Mouse (Mus musculus) right cerebral cortex, adult 18-20 months (tissue): ENCODE measurements around the gene Ak9.

ENCODE experiments used
- DNase-seq: peaks from one replicate; pipeline ENCODE4 v3.0.0; 2022; ENCODE audit warnings: mixed read lengths

Ak9 gene

DNA sequence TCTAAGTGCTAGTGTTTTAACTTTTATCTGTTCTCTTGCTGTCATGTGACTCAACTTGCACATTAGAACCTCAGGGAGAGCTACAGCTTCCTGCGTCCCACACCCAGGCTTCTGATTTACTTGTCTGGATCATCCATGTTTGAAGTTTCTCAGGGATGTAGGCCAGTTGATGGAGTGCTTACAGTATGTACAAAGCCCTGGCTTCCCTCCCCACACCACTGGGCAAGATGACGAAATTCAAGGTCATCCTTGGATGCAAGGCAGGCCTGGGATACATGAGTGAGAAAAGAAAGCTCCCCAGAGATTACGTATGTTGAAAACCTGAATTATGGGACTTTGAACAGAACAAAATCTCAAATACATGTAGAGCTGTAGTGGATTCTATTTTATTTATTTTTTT is 149.0 kb downstream of the Ak9 start:
- DNase-seq = no peak

DNA sequence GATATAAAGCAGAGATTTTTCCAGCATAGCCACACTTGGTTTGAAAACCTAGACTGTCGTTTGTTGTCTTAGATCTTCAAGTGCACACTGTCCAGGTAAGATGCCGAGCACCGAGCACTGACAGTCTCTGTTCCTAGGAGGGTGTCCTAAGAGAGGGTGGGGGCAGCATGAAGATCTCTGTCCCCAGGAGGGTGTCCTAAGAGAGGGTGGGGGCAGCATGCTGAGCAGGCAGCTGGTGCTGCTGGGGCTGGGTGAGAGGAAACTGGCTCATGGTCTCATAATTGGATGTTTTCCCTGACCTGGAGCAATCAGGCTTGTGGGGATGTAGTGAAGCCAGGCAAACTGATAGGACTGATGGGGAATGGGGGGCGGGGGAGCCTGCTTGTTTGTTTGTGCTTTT is 156.2 kb downstream of the Ak9 start:
- no peak for DNase-seq

DNA sequence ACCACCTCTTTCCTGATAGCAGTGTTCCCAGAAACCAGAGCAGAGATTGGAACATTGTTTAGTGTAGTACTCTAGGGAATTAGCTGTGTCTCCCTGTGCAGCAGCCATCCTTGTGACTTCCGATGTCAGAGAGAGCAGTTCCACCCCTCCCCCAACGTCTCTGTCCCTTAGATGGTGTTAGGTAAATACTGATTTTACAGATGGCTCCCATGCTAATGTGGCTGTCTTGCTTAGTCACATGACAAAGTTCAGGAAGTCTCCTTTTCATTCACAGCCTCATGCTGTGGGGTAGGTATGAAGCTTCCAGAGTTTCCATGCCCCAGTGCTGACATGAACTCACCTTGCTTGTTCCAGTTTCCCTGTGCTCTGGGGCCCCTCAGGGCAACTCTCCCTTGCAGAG is 156.7 kb downstream of the Ak9 start:
- no peak for DNase-seq

DNA sequence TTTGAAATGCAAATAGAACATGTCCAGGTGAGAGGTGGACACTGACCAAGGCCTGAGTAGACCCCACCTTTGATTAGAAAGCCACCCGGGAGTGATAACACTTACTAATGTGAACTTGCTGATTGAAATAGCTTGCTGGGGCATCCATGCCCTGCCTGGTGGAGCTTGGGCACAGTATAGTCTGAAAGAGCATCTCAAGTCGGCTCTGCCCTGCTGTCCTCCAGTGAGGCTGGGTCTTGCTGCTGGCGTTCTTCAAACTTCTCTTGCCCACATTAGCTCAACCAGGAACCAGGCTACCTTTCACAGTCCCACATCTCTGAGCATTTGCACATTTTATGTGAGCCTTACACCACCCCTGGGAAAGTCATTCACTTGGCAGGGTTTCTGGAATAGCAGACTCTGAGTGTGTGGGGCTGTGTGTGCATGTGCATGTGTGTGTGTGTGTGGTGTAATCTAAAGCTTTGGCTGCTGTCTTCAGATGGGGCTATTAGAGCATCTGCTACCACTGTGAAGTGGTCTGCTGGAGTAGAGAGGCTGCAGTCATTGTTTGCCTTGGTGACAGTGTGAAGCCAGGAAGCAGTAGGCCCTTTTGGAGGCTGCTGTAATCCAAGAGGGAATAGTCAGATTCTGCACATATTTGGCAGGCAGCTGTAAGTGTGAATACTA is 157.4 kb downstream of the Ak9 start:
- DNase-seq = no peak

DNA sequence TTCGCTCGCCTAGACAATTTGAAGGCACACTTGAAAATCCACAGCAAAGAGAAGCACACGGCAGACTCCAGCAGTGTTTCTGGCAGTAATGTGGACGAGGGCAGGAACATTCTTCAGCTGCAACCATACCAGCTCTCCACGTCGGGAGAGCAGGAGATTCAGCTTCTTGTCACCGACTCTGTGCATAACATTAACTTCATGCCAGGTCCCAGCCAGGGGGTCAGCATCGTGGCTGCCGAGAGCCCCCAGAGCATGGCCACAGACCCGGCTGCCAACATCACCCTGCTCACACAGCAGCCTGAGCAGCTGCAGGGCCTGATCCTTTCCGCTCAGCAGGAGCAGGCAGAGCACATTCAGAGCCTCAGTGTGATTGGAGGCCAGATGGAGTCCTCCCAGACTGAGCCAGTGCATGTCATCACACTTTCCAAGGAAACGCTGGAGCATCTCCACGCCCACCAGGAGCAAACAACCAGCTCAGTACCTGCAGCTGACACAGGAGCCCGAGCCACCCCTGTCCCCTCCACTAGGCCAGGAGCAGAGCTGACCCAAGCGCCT is 160.7 kb downstream of the Ak9 start:
- no peak for DNase-seq

DNA sequence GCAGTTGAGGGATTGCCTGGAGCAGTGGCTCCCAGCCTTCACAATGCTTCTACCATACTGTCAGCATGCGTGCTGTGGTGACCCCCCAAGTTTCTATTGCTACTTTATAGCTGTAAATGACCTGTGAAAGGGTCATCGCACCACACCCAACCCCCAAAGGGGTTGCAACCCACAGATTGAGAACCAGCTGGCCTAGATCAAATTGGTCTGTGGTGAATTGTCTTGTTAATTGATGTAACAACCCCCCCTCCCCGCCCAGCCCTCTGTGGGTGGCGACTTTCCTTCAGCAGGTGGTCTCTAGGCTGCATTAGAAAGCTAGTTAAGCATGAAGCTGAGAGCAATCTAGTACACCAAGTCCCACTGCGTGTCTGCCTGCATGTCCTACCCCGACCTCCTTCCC is 163.5 kb downstream of the Ak9 start:
- no peak for DNase-seq

DNA sequence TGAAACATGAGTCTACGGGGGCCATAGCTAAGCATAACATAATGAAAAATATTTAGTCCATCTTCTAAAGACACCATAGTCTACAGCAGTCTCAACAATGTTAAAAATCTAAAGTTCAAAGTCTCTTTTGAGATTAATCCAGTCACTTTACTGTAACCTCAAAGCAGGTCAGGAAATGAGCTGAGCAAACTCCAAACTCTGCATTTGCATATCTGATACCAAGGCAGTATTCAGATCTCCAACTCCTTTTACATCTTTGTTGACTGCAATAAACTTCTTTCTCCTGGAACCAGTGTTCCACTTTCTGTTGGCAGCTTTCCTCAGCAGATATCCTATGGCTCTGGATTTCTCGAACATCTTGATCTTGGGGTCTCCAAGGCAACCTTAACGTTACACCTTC is 166.9 kb downstream of the Ak9 start:
- no peak for DNase-seq

DNA sequence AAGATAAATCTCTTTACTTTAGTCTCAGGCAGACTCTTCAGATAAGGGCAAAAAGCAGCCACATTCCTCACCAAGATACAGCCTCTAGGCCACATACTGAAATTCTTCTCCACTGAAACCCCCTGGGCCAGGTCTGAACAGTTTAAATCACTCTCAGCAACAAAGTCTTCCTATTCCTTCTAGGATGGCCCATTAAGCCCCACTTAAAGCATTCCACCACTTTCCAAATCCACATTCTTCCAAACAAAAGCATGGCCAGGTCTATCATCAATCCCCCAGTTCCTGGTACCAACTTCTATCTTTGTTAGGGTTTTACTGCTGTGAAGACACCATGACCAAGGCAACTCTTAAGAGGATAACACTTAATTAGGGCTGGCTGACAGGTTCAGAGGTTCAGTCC is 168.8 kb downstream of the Ak9 start:
- no peak for DNase-seq

DNA sequence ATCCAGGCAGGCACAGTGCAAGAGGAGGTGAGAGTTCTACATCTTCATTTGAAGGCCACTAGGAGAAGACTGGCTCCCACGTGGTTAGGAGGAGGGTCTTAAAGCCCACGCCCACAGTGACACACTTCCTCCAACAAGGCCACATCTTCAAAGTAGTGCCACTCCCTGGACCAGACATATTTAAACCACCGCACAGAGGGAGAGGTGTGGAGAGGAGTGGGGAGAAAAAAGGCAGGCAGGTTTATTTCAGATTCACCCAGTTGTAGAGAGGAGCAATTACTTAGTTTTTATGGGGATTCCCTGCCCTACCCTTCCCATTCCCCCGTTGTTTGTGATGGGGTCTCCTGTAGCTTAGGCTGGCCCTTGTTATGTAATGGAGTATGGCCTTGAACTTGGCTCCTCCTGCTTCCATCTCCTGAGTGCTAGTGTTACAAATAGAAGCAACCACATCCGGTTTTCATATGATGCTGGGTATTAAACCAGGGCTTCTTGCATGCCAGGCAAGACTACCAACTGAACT is 169.2 kb downstream of the Ak9 start:
- DNase-seq = no peak

DNA sequence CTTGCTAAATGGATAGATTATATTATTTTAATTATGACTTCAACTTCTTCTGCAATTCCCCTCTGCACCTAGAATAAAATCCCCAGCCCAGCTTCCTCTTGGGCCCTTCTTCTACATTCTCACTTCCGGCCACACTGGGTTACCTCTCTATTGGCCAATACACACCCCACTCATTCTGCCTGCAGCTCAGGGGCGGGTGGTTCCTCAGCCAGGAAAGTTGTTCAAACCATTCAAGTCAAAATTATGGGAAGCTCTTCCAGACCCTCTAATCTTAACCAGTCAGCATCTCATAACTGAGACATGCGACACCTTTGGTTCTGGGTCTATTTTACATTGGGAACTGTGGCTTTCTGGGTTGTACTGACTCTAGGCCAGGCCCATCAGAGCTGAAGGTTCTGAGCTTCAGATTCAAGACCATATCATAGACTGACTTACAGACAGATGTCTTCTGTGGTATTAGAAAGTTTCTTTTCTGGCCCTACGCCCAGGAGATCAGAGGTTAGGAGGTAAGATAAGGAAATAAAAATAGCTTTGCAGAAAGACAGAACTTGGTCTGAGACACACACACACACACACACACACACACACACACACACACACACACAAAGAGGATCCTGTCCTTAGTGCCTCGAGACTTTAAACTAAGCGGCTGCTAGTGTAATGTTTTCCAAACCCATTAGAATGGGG is 170.1 kb downstream of the Ak9 start:
- DNase-seq = no peak

DNA sequence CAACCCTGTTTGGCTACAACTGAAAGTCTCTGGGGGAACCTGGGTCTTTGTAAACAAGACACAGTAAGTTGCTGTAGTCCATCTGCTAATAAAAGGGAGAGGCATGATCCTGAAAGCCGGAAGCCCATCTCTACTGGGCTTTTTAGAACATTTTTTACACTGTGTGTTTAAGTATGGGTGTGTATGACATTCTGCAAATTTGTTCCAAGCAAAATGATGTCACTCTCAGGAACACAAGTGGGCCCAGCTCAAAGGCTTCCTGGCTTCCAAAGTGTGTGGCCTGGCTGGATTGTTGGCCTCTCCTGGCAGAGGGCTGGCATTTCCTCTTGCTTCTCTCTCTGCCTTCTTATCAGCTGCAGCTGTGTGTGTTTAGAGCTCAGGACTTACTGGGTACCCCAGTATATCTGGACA is 171.2 kb downstream of the Ak9 start:
- DNase-seq = no peak

DNA sequence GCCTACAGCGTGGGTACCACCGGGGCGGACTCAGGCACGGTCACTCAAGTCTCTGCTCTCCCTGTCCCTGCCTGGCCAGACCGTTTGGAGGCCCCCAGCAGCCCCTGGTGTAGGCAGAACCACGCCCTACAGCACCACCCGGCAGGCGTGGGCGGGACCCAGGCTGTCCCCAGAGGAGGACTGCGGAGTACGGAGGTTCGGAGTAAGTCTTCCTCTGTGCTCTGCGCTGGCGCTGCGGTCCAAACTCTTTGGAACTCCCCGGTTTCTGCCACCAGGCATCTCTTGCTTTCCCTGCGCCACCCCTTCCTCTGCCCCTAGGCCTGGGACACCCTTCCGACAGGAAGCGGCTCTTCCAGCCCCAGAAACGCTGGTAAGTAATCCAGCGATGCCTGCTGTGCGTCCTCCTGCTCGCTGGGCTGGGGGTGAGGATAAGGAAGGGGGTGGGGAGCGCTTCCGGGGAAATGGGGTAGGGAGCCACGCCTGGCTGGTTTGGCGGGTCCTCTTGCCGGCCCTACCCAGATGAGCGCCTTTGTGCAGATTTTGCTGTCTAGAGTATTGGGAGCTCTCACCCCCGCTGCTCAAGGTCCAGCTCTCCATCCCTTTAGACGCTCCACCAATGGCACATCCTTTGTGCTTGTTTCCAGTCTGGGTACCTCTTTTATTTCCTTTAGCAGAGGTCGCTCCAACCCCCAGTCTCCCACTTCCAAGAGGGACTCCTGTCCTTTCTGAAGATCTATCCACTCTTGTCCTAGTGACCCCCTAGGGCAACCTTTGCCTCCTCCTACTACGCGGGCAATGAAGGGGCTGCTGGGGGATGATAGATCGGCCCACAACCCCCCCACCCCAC is 172.6 kb downstream of the Ak9 start, which contains the start of gene Mical1:
Mical1 (plus strand) TSS at position 144 of the 847 bp plus-strand sequence.
- peak; percentile 63 for DNase-seq

DNA sequence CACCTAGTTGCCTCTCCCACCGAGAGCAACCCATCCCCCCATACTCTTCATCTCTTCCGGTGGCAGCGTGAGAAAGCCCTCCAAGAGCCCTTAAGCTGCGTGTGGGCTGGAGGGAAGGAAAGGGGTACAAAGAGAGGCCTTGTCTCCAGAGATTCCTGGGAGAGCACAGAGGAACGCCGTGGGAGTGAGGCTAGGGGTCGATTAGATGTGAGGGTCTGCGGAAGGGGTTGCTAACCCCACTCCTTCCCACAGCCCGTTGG is 173.2 kb downstream of the Ak9 start:
- no peak for DNase-seq

DNA sequence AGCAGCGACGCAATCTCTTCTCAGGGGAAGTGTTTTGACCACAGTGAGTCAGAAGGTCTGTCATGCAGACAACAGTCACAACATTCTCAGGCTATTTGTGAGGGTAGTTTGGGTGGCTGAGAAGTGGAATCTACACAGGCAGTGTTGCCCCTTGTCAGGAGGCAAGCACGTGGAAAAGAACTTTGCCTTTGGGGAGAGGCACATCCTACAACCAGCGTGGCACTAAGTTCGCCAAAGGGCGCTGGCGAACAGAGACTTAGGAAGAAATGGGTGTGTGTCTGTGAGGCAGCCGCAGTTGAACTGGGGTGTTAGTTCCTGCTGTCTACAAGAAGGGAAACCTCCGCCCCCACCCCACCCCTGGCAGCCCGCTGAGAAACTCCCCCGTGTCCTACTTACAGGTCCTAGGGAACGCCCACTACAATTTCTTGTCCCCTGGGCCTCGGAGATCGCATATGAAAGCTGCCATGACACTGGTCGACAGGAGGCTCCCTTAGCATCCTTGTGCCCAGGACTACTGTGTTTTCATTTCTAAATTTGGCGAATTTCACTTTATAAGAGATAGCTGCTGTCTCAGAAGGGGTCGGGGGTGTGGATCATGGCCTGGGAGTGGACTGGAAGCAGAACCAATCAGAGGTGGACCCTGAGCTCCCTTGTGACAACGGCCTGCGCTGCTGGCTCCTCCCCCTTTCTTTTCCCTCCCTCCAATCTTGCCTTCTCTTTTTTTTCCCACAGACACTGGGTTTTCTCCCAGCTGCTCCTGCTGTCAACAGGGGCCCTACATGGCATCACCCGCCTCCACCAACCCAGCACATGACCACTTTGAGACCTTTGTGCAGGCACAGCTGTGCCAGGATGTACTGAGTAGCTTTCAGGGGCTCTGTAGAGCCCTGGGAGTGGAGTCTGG is 173.8 kb downstream of the Ak9 start:
- peak; percentile 56 for DNase-seq

DNA sequence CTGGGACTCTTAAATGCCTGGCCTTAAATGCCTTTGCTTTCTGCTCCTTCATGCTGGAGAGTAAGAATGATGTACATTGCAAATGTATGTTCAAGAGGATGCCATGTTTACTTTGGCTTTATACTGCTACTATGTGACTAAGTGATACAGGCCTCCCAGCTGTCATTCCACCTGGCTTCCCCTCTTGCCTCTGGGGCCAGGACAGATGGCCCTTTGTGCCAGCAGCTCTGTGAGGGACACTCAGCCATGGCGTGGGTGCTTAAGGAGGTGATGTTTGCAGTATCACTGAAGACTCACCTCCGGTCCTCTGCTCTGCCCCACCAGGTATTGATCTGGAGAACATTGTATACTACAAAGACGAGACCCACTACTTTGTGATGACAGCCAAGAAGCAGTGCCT is 176.2 kb downstream of the Ak9 start:
- DNase-seq = no peak

DNA sequence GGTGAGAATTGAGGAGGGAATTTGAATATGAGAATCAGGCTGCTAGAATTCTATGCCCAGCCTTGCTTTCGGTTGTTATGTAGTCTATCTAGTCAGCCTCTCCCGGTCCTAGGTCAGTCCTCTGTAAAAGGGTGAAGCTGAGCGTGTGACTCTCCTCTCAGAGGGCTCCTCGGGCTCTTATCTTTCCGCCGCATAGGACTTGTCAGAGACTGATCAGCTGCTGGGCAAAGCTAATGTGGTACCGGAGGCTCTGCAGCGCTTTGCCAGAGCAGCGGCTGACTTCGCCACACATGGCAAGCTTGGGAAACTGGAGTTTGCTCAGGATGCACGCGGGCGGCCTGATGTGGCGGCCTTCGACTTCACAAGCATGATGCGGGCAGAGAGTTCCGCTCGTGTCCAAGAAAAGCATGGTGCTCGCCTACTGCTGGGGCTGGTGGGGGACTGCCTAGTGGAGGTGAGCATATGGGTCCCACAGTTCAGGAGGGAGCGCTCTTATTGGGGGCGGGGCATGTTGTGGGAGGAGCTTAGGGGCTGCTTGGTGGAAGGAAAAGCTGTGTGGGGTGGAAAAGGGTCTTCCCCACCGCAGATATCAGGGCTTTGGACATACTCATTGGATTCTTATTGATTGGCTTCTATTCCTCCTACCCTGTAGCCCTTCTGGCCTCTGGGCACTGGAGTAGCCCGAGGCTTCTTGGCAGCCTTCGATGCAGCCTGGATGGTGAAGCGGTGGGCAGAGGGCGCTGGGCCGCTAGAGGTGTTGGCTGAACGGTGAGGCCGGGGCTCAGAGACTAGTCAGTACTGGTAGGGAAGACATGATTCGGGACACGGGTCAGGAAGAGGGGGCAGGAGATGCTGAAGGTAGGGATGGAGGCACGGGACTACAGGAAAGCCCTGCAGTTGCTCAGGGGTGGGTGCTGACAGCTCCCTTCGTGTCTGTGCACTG is 177.4 kb downstream of the Ak9 start:
- DNase-seq = no peak

DNA sequence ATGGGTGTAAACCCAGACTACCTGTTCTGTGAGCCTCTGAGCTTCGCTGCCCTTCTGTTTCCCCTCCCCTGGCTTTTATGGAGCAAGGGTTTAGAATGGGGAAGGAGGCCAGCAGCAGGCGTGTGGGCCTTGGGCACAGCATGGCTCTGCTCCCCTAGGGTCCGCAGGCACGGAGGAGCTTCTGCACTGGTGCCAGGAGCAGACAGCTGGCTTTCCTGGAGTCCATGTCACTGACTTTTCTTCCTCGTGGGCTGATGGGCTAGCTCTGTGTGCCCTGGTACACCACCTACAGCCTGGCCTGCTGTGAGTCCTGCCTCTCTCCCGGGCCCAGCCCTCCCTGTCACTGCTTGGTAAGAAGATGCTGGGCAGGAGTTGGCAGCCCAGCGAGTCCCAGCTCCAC is 178.7 kb downstream of the Ak9 start:
- DNase-seq = no peak
